Comparison of ENCODE assay signal across 23 mouse cellular contexts in genomic region chr2:180816440-180817065, GRCm38 (mm10). TPM values are rescaled to one million over a fixed set of nuclear protein-coding genes. Genes with fewer than 3 reads are reported as not detected.
A peak's percentile ranks its signal among the peaks of the same experiment; 100 is the strongest.
DNase-seq lines count a peak whose midpoint lies in the region; ATAC-seq lines count a peak whose summit lies in the region.
"Had no signal": no experiment of that assay in that cellular context is flagged by ENCODE, and none has a peak within 500 bp of the region (broad histone marks: within the 10 kb centered on the region; RNA-seq: fewer than 3 reads in every experiment).

No protein-coding gene starts in this region.

- H3K27me3 ChIP-seq in hindbrain, embryonic 14.5 days (ENCODE audit: control insufficient read depth, insufficient read depth, low read length), result no peaks in the 10 kb centered on the region
- peaks cover 4% of the 10 kb centered on the region; the same call in 1 of the 2 replicates for H3K27me3 ChIP-seq in hindbrain, embryonic 12.5 days
- no peaks in the 10 kb centered on the region for H3K27me3 ChIP-seq in midbrain, embryonic 13.5 days
- no peaks in the 10 kb centered on the region for H3K27me3 ChIP-seq in midbrain, embryonic 10.5 days (ENCODE audit: low read depth, poor library complexity, severe bottlenecking)
- H3K27me3 ChIP-seq in neural tube, embryonic 15.5 days (replicated peaks), result no peaks in the 10 kb centered on the region
- H3K27me3 ChIP-seq: embryonic facial prominence, embryonic 15.5 days had no signal

- no peak overlapping the region for H3K9ac ChIP-seq in hindbrain, embryonic 14.5 days
- no peak overlapping the region for H3K9ac ChIP-seq in hindbrain, embryonic 12.5 days
- no peak overlapping the region for H3K9ac ChIP-seq in midbrain, embryonic 13.5 days (replicated peaks)
- no peak overlapping the region for H3K9ac ChIP-seq in neural tube, embryonic 15.5 days (replicated peaks)
- H3K9ac ChIP-seq: embryonic facial prominence, embryonic 15.5 days; liver, embryonic 12.5 days; lung, embryonic 14.5 days had no signal

- 60% methylated on average over 6 of the region's 6 CpGs for WGBS in hindbrain, embryonic 14.5 days
- 71% methylated on average over 6 of the region's 6 CpGs for WGBS in hindbrain, embryonic 12.5 days
- 66% methylated on average over 6 of the region's 6 CpGs for WGBS in midbrain, embryonic 13.5 days
- WGBS in midbrain, embryonic 10.5 days, result 71% methylated on average over 6 of the region's 6 CpGs
- 42% methylated on average over 6 of the region's 6 CpGs for WGBS in neural tube, embryonic 15.5 days

- intact Hi-C loops in heart, postnatal 36 days (cut with DNase I), result no loop called here

- H3K27ac ChIP-seq in hindbrain, embryonic 14.5 days, result peak overlapping the region; percentile 65
- H3K27ac ChIP-seq in hindbrain, embryonic 12.5 days, result no peak overlapping the region
- peak overlapping the region; percentile 31 for H3K27ac ChIP-seq in midbrain, embryonic 13.5 days
- no peak overlapping the region for H3K27ac ChIP-seq in midbrain, embryonic 10.5 days (replicated peaks)
- peak overlapping the region; percentile 69 for H3K27ac ChIP-seq in neural tube, embryonic 15.5 days (replicated peaks)
- H3K27ac ChIP-seq: embryonic facial prominence, embryonic 15.5 days; liver, embryonic 12.5 days had no signal

- no peak overlapping the region for H3K4me2 ChIP-seq in hindbrain, embryonic 14.5 days (replicated peaks)
- no peak overlapping the region for H3K4me2 ChIP-seq in hindbrain, embryonic 12.5 days (replicated peaks)
- H3K4me2 ChIP-seq in midbrain, embryonic 13.5 days (replicated peaks), result no peak overlapping the region
- H3K4me2 ChIP-seq in neural tube, embryonic 15.5 days, result no peak overlapping the region
- H3K4me2 ChIP-seq: embryonic facial prominence, embryonic 15.5 days; liver, embryonic 12.5 days; lung, embryonic 14.5 days had no signal

- no peak for ATAC-seq in hindbrain, embryonic 14.5 days (ENCODE audit: low FRiP score)
- ATAC-seq in hindbrain, embryonic 12.5 days (ENCODE audit: low FRiP score), result no peak
- no peak for ATAC-seq in midbrain, embryonic 13.5 days
- no peak for ATAC-seq in neural tube, embryonic 15.5 days (ENCODE audit: low FRiP score)
- ATAC-seq: liver, embryonic 12.5 days had no signal

- H3K4me3 ChIP-seq in hindbrain, embryonic 14.5 days (replicated peaks; ENCODE audit: low read length), result no peak overlapping the region
- no peak overlapping the region for H3K4me3 ChIP-seq in hindbrain, embryonic 12.5 days
- H3K4me3 ChIP-seq in midbrain, embryonic 13.5 days (replicated peaks), result no peak overlapping the region
- no peak overlapping the region for H3K4me3 ChIP-seq in midbrain, embryonic 10.5 days
- no peak overlapping the region for H3K4me3 ChIP-seq in neural tube, embryonic 15.5 days (replicated peaks)
- H3K4me3 ChIP-seq: embryonic facial prominence, embryonic 15.5 days; liver, embryonic 12.5 days had no signal

- H3K4me1 ChIP-seq in hindbrain, embryonic 14.5 days (replicated peaks; ENCODE audit: control insufficient read depth, insufficient read depth, low read length), result peaks cover 6% of the 10 kb centered on the region
- peaks cover 11% of the 10 kb centered on the region; the same call in 1 of the 2 replicates for H3K4me1 ChIP-seq in hindbrain, embryonic 12.5 days
- peaks cover 15% of the 10 kb centered on the region for H3K4me1 ChIP-seq in midbrain, embryonic 13.5 days (replicated peaks)
- H3K4me1 ChIP-seq in midbrain, embryonic 10.5 days, result no peaks in the 10 kb centered on the region
- peaks cover 12% of the 10 kb centered on the region for H3K4me1 ChIP-seq in neural tube, embryonic 15.5 days
- H3K4me1 ChIP-seq: embryonic facial prominence, embryonic 15.5 days; liver, embryonic 12.5 days had no signal

- no peaks in the 10 kb centered on the region for H3K9me3 ChIP-seq in hindbrain, embryonic 14.5 days (ENCODE audit: control insufficient read depth, low read length)
- H3K9me3 ChIP-seq in hindbrain, embryonic 12.5 days (replicated peaks), result no peaks in the 10 kb centered on the region
- H3K9me3 ChIP-seq in midbrain, embryonic 13.5 days, result no peaks in the 10 kb centered on the region
- H3K9me3 ChIP-seq in midbrain, embryonic 10.5 days (replicated peaks), result no peaks in the 10 kb centered on the region
- no peaks in the 10 kb centered on the region for H3K9me3 ChIP-seq in neural tube, embryonic 15.5 days (replicated peaks)
- H3K9me3 ChIP-seq: embryonic facial prominence, embryonic 15.5 days; liver, embryonic 12.5 days had no signal

- no peak for DNase-seq in hindbrain, embryonic 14.5 days (ENCODE audit: low spot score)
- DNase-seq in midbrain, embryonic 10.5 days (ENCODE audit: low spot score), result no peak
- DNase-seq in cerebellum, postnatal 36 days, result peak; percentile 34 to 41
- no peak for DNase-seq in retina, embryonic 14.5 days (ENCODE audit: low spot score)
- DNase-seq in heart, postnatal 36 days, result no peak
- DNase-seq: adrenal gland, postnatal 10 days; B cell, adult 2 months; embryo, embryonic 11 days; gastrocnemius, postnatal 14 days; kidney, adult 2 months; kidney, postnatal 14 days; layer of hippocampus, postnatal 36 days; lung, embryonic 14.5 days; lung, postnatal 4 days had no signal

- H3K36me3 ChIP-seq in hindbrain, embryonic 14.5 days (replicated peaks; ENCODE audit: control insufficient read depth, insufficient read depth), result no peaks in the 10 kb centered on the region
- H3K36me3 ChIP-seq in hindbrain, embryonic 12.5 days, result no peaks in the 10 kb centered on the region
- no peaks in the 10 kb centered on the region for H3K36me3 ChIP-seq in midbrain, embryonic 13.5 days
- H3K36me3 ChIP-seq in midbrain, embryonic 10.5 days, result no peaks in the 10 kb centered on the region
- no peaks in the 10 kb centered on the region for H3K36me3 ChIP-seq in neural tube, embryonic 15.5 days
- H3K36me3 ChIP-seq: embryonic facial prominence, embryonic 15.5 days; liver, embryonic 12.5 days had no signal

RNA-seq across cellular contexts. Expression of gene Bhlhe23, which starts 39.9 kb away (rescaled TPM):
- polyA plus RNA-seq in hindbrain, embryonic 14.5 days (2014; fragmentation: Nextera tagmentation; extraction: Ambion mirVana), result 0.36 and 1.3 TPM in 2 replicates
- 2.3 and 3.3 TPM in 2 replicates for polyA plus RNA-seq in hindbrain, embryonic 12.5 days (2016; fragmentation: Nextera tagmentation; extraction: Ambion mirVana)
- 18.7 and 25.0 TPM in 2 replicates for polyA plus RNA-seq in midbrain, embryonic 13.5 days (2015; fragmentation: Nextera tagmentation; extraction: Ambion mirVana)
- polyA plus RNA-seq in midbrain, embryonic 10.5 days (2016; fragmentation: Nextera tagmentation; extraction: Ambion mirVana), result 10.8 and 12.0 TPM in 2 replicates
- 1.6 and 1.9 TPM in 2 replicates for polyA plus RNA-seq in neural tube, embryonic 15.5 days (2015; fragmentation: Nextera tagmentation; extraction: Ambion mirVana)
- total RNA-seq in heart, postnatal 36 days (2021), result not detected
- total RNA-seq: adrenal gland, postnatal 10 days; gastrocnemius, postnatal 14 days; heart, adult 8-10 months; layer of hippocampus, postnatal 36 days; monocyte, adult 5-6 weeks had no signal
- polyA plus RNA-seq: embryonic facial prominence, embryonic 15.5 days; heart, embryonic 16.5 days; kidney, adult 2 months; liver, embryonic 12.5 days; lung, embryonic 14.5 days; small intestine, adult 2 months had no signal

Comparison
In these comparisons a context has a peak if more than half of its experiments do, and no peak if none do; other contexts are left out.
1. H3K27ac ChIP-seq: peak in hindbrain, embryonic 14.5 days (single experiment), midbrain, embryonic 13.5 days (single experiment) and neural tube, embryonic 15.5 days (single experiment); none in hindbrain, embryonic 12.5 days (single experiment) and midbrain, embryonic 10.5 days (single experiment).
2. DNase-seq: peak in cerebellum, postnatal 36 days (2 of 2); none in hindbrain, embryonic 14.5 days (single experiment), midbrain, embryonic 10.5 days (single experiment), retina, embryonic 14.5 days (single experiment) and heart, postnatal 36 days (0 of 2).